Mouse (Mus musculus): ENCODE data around the gene Mcf2l. TPM values are rescaled to one million over a fixed set of nuclear protein-coding genes. Genes with fewer than 3 reads are reported as not detected.

Mcf2l gene
- polyA plus RNA-seq, 1 experiment: 144 TPM

- Histone ChIP-seq H3K4me3 (ENCODE audit: insufficient read depth, low read length) (no peak overlapping the region), H3K27ac (ENCODE audit: insufficient read depth, low read length) (no peak overlapping the region), H3K4me1 (ENCODE audit: control insufficient read depth, insufficient read depth, low read length) (peaks cover 2% of the 10 kb centered on the region; the same call in 1 of the 2 replicates)
- TF ChIP-seq CTCF (IDR thresholded peaks at IDR 0.05; ENCODE audit: extremely low read depth, insufficient read depth, low read length): no peak
- TF ChIP-seq POLR2A (IDR thresholded peaks at IDR 0.05; ENCODE audit: extremely low read depth, insufficient read depth, low read length): no peak
Observed at GRCm38 (mm10) chr8:12870656-12871055, 3.0 kb upstream of the Mcf2l start.

- peaks cover 2% of the 10 kb centered on the region; the same call in 1 of the 2 replicates for H3K4me1 ChIP-seq (ENCODE audit: control insufficient read depth, insufficient read depth, low read length)
- no peak overlapping the region for H3K4me3 ChIP-seq (ENCODE audit: insufficient read depth, low read length)
- TF ChIP-seq CTCF (IDR thresholded peaks at IDR 0.05; ENCODE audit: extremely low read depth, insufficient read depth, low read length) (no peak), POLR2A (IDR thresholded peaks at IDR 0.05; ENCODE audit: extremely low read depth, insufficient read depth, low read length) (no peak)
- H3K27ac ChIP-seq (ENCODE audit: insufficient read depth, low read length): no peak overlapping the region
Observed at GRCm38 (mm10) chr8:12871461-12871860, 2.1 kb upstream of the Mcf2l start.

GRCm38 (mm10) chr8:12872983-12873356 is 636 bp upstream of the Mcf2l start:
- Histone ChIP-seq H3K4me3 (ENCODE audit: insufficient read depth, low read length) (peak overlapping the region; percentile 72; the same call in 1 of the 2 replicates), H3K4me1 (ENCODE audit: control insufficient read depth, insufficient read depth, low read length) (peaks cover 2% of the 10 kb centered on the region; the same call in 1 of the 2 replicates), H3K27ac (ENCODE audit: insufficient read depth, low read length) (no peak overlapping the region)
- TF ChIP-seq CTCF (IDR thresholded peaks at IDR 0.05; ENCODE audit: extremely low read depth, insufficient read depth, low read length): no peak
- TF ChIP-seq POLR2A (IDR thresholded peaks at IDR 0.05; ENCODE audit: extremely low read depth, insufficient read depth, low read length): no peak

GRCm38 (mm10) chr8:12874194-12874791 is 687 bp downstream of the Mcf2l start:
- H3K4me1 ChIP-seq (ENCODE audit: control insufficient read depth, insufficient read depth, low read length): peaks cover 2% of the 10 kb centered on the region; the same call in 1 of the 2 replicates
- H3K27ac ChIP-seq (ENCODE audit: insufficient read depth, low read length): no peak overlapping the region
- peak overlapping the region; percentile 72 for H3K4me3 ChIP-seq (ENCODE audit: insufficient read depth, low read length)
- TF ChIP-seq CTCF (IDR thresholded peaks at IDR 0.05; ENCODE audit: extremely low read depth, insufficient read depth, low read length) (no peak), POLR2A (IDR thresholded peaks at IDR 0.05; ENCODE audit: extremely low read depth, insufficient read depth, low read length) (no peak)

- H3K27ac ChIP-seq (ENCODE audit: insufficient read depth, low read length): no peak overlapping the region
- H3K4me3 ChIP-seq (ENCODE audit: insufficient read depth, low read length): no peak overlapping the region
- peaks cover 2% of the 10 kb centered on the region; the same call in 1 of the 2 replicates for H3K4me1 ChIP-seq (ENCODE audit: control insufficient read depth, insufficient read depth, low read length)
- TF ChIP-seq CTCF (IDR thresholded peaks at IDR 0.05; ENCODE audit: extremely low read depth, insufficient read depth, low read length): no peak
- no peak for TF ChIP-seq POLR2A (IDR thresholded peaks at IDR 0.05; ENCODE audit: extremely low read depth, insufficient read depth, low read length)
Observed at GRCm38 (mm10) chr8:12874971-12875370, 1.4 kb downstream of the Mcf2l start.

- Histone ChIP-seq H3K4me1 (ENCODE audit: control insufficient read depth, insufficient read depth, low read length) (peaks cover 2% of the 10 kb centered on the region; the same call in 1 of the 2 replicates), H3K27ac (ENCODE audit: insufficient read depth, low read length) (no peak overlapping the region), H3K4me3 (ENCODE audit: insufficient read depth, low read length) (no peak overlapping the region)
- TF ChIP-seq CTCF (IDR thresholded peaks at IDR 0.05; ENCODE audit: extremely low read depth, insufficient read depth, low read length): no peak
- TF ChIP-seq POLR2A (IDR thresholded peaks at IDR 0.05; ENCODE audit: extremely low read depth, insufficient read depth, low read length): no peak
Observed at GRCm38 (mm10) chr8:12877126-12877525, 3.5 kb downstream of the Mcf2l start.

- no peak for TF ChIP-seq POLR2A (IDR thresholded peaks at IDR 0.05; ENCODE audit: extremely low read depth, insufficient read depth, low read length)
- no peak for TF ChIP-seq CTCF (IDR thresholded peaks at IDR 0.05; ENCODE audit: extremely low read depth, insufficient read depth, low read length)
- Histone ChIP-seq H3K4me1 (ENCODE audit: control insufficient read depth, insufficient read depth, low read length) (no peaks in the 10 kb centered on the region), H3K27ac (ENCODE audit: insufficient read depth, low read length) (no peak overlapping the region), H3K4me3 (ENCODE audit: insufficient read depth, low read length) (no peak overlapping the region)
Observed at GRCm38 (mm10) chr8:12880163-12880562, 6.6 kb downstream of the Mcf2l start.

GRCm38 (mm10) chr8:12883051-12884004 is 9.7 kb downstream of the Mcf2l start:
- H3K27ac ChIP-seq (ENCODE audit: insufficient read depth, low read length): no peak overlapping the region
- no peak for TF ChIP-seq POLR2A (IDR thresholded peaks at IDR 0.05; ENCODE audit: extremely low read depth, insufficient read depth, low read length)
- no peak for TF ChIP-seq CTCF (IDR thresholded peaks at IDR 0.05; ENCODE audit: extremely low read depth, insufficient read depth, low read length)

GRCm38 (mm10) chr8:12887772-12888435 is 14.3 kb downstream of the Mcf2l start:
- Histone ChIP-seq H3K4me1 (ENCODE audit: control insufficient read depth, insufficient read depth, low read length) (no peaks in the 10 kb centered on the region), H3K4me3 (ENCODE audit: insufficient read depth, low read length) (no peak overlapping the region), H3K27ac (ENCODE audit: insufficient read depth, low read length) (no peak overlapping the region)
- TF ChIP-seq CTCF (IDR thresholded peaks at IDR 0.05; ENCODE audit: extremely low read depth, insufficient read depth, low read length) (no peak), POLR2A (IDR thresholded peaks at IDR 0.05; ENCODE audit: extremely low read depth, insufficient read depth, low read length) (no peak)

More at GRCm38 (mm10) chr8:12883051-12884004, 9.7 kb downstream of the Mcf2l start:
- Histone ChIP-seq H3K4me1 (ENCODE audit: control insufficient read depth, insufficient read depth, low read length) (no peaks in the 10 kb centered on the region), H3K4me3 (ENCODE audit: insufficient read depth, low read length) (no peak overlapping the region)

Measured in cortical plate, adult 2 months (tissue).